Mouse (Mus musculus): ENCODE data around the gene Yeats2.

DNA sequence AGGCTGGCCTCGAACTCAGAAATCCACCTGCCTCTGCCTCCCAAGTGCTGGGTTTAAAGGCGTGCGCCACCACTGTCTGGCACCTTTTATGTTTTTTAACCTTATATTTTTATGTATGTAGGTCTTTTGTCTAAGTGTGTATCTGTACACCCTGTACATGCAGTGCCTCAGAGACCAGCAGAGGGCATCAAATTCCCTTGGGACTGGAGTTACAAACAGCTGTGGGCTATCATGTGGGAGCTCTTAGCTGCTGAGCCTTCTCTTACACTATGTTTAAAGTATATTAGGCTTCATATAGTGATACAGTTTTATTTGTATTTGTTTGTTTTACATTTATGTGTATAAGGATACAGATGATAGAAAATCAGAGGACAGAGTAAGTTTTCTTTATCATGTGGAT is 54.7 kb downstream of the Yeats2 start:
- TF ChIP-seq CTCF (IDR thresholded peaks at IDR 0.05; ENCODE audit: low read depth, low read length) (no peak), POLR2A (IDR thresholded peaks at IDR 0.05; ENCODE audit: extremely low read depth, insufficient read depth, low read length) (no peak)

Measured in liver, adult 2 months (tissue).